Mouse (Mus musculus): Measurements from ENCODE around the gene Scp2.

- TF ChIP-seq HCFC1 (IDR thresholded peaks at IDR 0.05; ENCODE audit: borderline replicate concordance, insufficient read depth, low read length) (no peak), MAFK (IDR thresholded peaks at IDR 0.05; ENCODE audit: insufficient read depth, low read depth, low read length) (no peak), ZC3H11A (IDR thresholded peaks at IDR 0.05; ENCODE audit: borderline replicate concordance, low read depth, low read length) (no peak), CHD2 (IDR thresholded peaks at IDR 0.05; ENCODE audit: low read depth, low read length) (no peak)
Measured at GRCm38 (mm10) chr4:108024641-108025040, 120.2 kb downstream of the Scp2 start.

Data from ES-E14 (cell line).